Mouse (Mus musculus) kidney, postnatal 10 days (tissue): ENCODE data around the gene Olfr679.
"Not testable (repeated sequence)": the region's sequence is repeated elsewhere in the genome, so short reads cannot be mapped to it uniquely, and the experiment has no call there.

Source experiments
- DNase-seq: peaks from one replicate; pipeline ENCODE4 v3.0.0; 2021; ENCODE audit warnings: mixed read lengths

Gene Olfr679

GRCm38 (mm10) chr7:105080905-105081304 lies at the start of gene Olfr679:
Olfr679 (plus strand) TSS chr7:105081205.
- no peak for DNase-seq

DNA sequence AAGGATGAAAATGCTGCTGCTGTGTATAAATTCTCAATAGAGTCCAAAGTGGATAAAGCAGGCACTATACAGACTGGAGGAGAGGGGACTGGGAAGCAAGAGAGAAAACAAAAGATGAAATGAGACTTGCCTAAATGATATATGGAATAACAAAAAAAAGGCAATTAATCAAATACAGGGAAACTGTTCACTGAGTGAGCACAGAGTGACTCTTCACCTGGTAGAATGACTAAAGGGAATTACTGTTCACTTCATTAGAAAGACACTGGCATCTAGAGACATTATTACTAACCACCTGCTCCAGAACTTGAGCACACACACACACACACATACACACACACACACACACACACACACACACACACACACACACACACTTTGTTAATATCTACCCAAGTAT lies 48.6 kb upstream of the Olfr679 start, which contains the start of gene Olfr676:
Gene Olfr676 (plus strand): TSS at position 301 of the 400 bp plus-strand sequence.
- no peak for DNase-seq

- not testable (repeated sequence) for DNase-seq
These were observed 47.2 kb upstream of the Olfr679 start for GRCm38 (mm10) chr7:105033836-105034235.

DNA sequence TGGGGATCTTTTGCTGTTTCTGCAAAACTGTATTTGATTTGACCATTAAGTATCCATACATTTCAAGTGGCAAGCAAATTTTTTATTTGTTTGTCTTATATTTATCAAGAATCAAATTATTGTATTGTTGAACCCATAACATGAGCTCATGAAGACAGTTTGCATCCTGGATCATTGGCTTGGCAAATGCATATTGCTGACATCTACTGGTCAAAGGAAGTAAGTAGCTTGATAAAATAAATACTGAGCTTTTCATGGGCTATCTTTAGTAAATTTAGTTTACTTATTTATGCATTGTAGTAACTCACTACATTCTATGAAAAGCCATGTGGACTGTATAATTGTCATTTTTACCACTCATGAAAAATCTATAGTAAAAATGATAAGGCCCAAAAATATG lies 22.1 kb upstream of the Olfr679 start:
- DNase-seq, result no peak

DNA sequence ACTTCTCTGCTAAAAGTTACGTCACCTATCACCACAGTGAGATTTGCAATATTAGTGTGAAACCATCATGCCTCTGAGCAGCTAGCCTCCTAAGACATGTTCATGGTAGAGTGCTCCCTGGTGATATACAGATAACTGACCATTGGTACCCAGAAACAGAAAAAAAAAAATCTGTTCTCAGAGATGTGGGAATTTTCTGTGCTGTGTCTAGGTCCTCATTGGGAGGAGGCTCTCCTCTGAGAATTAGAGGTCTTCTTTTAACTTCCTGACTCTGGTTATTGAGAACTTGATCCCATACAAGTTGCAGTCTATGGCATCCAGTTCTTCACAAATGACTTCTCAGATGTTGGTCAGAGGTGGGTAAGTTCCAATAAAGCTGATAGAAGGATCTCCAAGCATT lies 16.8 kb upstream of the Olfr679 start, which contains the start of gene Olfr678:
Gene Olfr678 (plus strand): TSS at position 301 of the 400 bp plus-strand sequence.
- DNase-seq, result no peak

GRCm38 (mm10) chr7:105092717-105093116 lies 11.7 kb downstream of the Olfr679 start, which contains the start of gene Olfr680-ps1:
Olfr680-ps1 (minus strand) TSS chr7:105092817.
- DNase-seq, result not testable (repeated sequence)

GRCm38 (mm10) chr7:105116536-105116935 lies 35.5 kb downstream of the Olfr679 start, which contains the start of gene Olfr681:
Olfr681 (plus strand) TSS chr7:105116836.
- DNase-seq, result no peak
